Mouse (Mus musculus) forebrain, embryonic 10.5 days (tissue): ENCODE data around the gene H6pd. TPM values are rescaled to one million over a fixed set of nuclear protein-coding genes. Genes with fewer than 3 reads are reported as not detected.

ENCODE experiments used
- DNase-seq: peaks from one replicate; pipeline ENCODE4 v3.0.0-alpha.2; 2017; ENCODE audit warnings: low spot score; ENCODE audit errors: extremely low spot score
- H3K27ac ChIP-seq: fragments of 300-500 bp; sonication (generic); 2 replicates; pipeline ENCODE4 v1.5.1; 2016; ENCODE audit warnings: mild to moderate bottlenecking
- H3K27me3 ChIP-seq: fragments of 300-500 bp; sonication (generic); 2 replicates; pipeline ENCODE4 v1.6.1; 2016; ENCODE audit warnings: mild to moderate bottlenecking; ENCODE audit not compliant: poor library complexity, severe bottlenecking
- H3K36me3 ChIP-seq: fragments of 300-500 bp; sonication (generic); replicated peaks from 2 replicates; pipeline ENCODE4 v1.6.1; 2016; ENCODE audit warnings: mild to moderate bottlenecking, moderate library complexity
- H3K4me1 ChIP-seq: fragments of 300-500 bp; sonication (generic); 2 replicates; pipeline ENCODE4 v1.6.1; 2016
- H3K4me3 ChIP-seq: fragments of 300-500 bp; sonication (generic); 2 replicates; pipeline ENCODE4 v1.5.1; 2016; ENCODE audit warnings: mild to moderate bottlenecking, moderate library complexity
- H3K9me3 ChIP-seq: fragments of 300-500 bp; sonication (generic); 2 replicates; pipeline ENCODE4 v1.6.1; 2016; ENCODE audit warnings: mild to moderate bottlenecking, moderate library complexity
- WGBS: fragments of 180-500 bp; shearing (Covaris S2); methylation state at CpG from one replicate; pipeline ENCODE4 v1.1.7; 2016; 5-methylcytosine and 5-hydroxymethylcytosine counted together
- polyA plus RNA-seq: library from polyadenylated mRNA; unstranded; fragments of >200 nt; fragmentation: Nextera tagmentation; extraction: Ambion mirVana; gene quantifications from 2 replicates; pipeline ENCODE4 v1.2.1, GENCODE M21; 2016

The H6pd gene
- polyA plus RNA-seq, 1 experiment from 2014 or later: 3.0 TPM

- 84% methylated on average over 7 of the region's 7 CpGs for WGBS
- Histone ChIP-seq H3K4me1 (peaks cover 26% of the 10 kb centered on the region), H3K27me3 (0 out of 2 replicates have a peak, but pooled peaks cover 4% of the 10 kb centered on the region), H3K36me3 (no peaks in the 10 kb centered on the region), H3K27ac (no peak overlapping the region), H3K4me3 (no peak overlapping the region), H3K9me3 (no peaks in the 10 kb centered on the region)
- no peak for DNase-seq
These were observed 5.7 kb downstream of the H6pd start for GRCm38 (mm10) chr4:150003021-150003580.

DNA sequence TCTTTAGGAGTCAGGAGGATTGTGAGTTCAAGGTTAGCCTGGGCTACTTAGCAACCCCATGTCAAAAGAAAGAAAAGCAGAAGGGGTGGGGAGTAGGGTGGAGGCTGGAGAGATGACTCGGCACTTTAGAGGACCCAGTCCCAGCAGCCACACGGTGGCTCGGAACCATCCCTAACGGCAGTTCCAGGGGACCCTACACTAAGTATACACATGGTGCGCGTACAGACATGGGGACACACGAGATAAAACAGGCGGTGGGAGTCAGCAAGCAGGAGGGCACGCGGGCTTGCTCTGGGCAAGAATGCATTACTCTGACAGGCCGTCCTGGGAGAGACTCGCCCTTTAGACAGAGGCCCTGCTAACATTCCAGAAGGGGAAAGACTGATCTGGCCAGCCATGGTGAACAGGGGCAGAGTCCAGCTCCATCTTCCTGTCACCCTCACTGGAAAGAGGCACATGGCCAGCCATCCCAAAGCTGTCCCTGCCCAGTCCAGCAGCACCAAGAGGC lies 6.7 kb downstream of the H6pd start:
- 76% methylated on average over 12 of the region's 12 CpGs for WGBS
- no peak overlapping the region for H3K27ac ChIP-seq
- H3K4me3 ChIP-seq: no peak overlapping the region
- no peak for DNase-seq
- H3K4me1 ChIP-seq: peaks cover 20% of the 10 kb centered on the region
- H3K9me3 ChIP-seq: no peaks in the 10 kb centered on the region
- no peaks in the 10 kb centered on the region for H3K36me3 ChIP-seq
- no peaks in the 10 kb centered on the region for H3K27me3 ChIP-seq

- no peak for DNase-seq
- H3K9me3 ChIP-seq: no peaks in the 10 kb centered on the region
- H3K27ac ChIP-seq: no peak overlapping the region
- H3K4me1 ChIP-seq: peaks cover 20% of the 10 kb centered on the region
- no peak overlapping the region for H3K4me3 ChIP-seq
- no peaks in the 10 kb centered on the region for H3K27me3 ChIP-seq
- H3K36me3 ChIP-seq: no peaks in the 10 kb centered on the region
- 76% methylated on average over 10 of the region's 10 CpGs for WGBS
These were observed 7.5 kb downstream of the H6pd start for GRCm38 (mm10) chr4:150001221-150001860.

DNA sequence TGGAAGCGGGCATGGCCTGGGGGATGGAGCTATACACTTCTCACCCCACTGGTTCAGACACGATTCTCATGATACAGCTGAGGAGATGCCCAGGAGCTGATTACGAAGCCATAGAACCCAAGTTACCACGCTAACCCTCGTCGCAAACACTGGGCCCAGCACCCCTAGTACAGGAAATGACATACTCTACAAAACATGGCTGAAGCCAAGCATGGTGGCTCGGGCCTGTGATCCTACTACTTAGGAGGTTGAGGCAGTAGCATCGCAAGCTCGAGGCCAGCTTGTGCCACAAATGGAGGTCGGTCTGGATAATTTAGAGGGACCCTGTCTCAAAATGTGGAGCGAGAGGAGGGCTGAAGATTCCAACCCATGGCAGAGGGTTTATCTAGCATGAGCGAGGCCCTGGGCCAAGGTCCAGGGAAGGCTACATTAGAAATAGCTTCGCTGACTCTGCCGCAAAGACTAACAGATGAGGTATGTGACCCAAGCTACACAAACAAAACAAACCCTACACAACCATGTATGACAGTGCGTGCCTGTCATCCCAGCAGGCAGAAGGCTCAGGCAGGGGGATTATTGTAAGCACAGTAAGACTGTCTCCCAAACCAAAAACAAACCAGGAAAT lies 8.8 kb downstream of the H6pd start:
- WGBS: 90% methylated on average over 15 of the region's 15 CpGs
- no peak for DNase-seq
- Histone ChIP-seq H3K27me3 (no peaks in the 10 kb centered on the region), H3K9me3 (no peaks in the 10 kb centered on the region), H3K27ac (no peak overlapping the region), H3K36me3 (no peaks in the 10 kb centered on the region), H3K4me3 (no peak overlapping the region), H3K4me1 (peaks cover 20% of the 10 kb centered on the region)

- Histone ChIP-seq H3K4me1 (peaks cover 20% of the 10 kb centered on the region), H3K27ac (no peak overlapping the region), H3K4me3 (no peak overlapping the region), H3K36me3 (no peaks in the 10 kb centered on the region), H3K27me3 (no peaks in the 10 kb centered on the region), H3K9me3 (no peaks in the 10 kb centered on the region)
- DNase-seq: no peak
- 82% methylated on average over 9 of the region's 9 CpGs for WGBS
These were observed 9.3 kb downstream of the H6pd start for GRCm38 (mm10) chr4:149999510-149999900.

- Histone ChIP-seq H3K9me3 (no peaks in the 10 kb centered on the region), H3K4me1 (peaks cover 20% of the 10 kb centered on the region), H3K27me3 (no peaks in the 10 kb centered on the region), H3K27ac (no peak overlapping the region), H3K36me3 (no peaks in the 10 kb centered on the region), H3K4me3 (no peak overlapping the region)
- WGBS: 84% methylated on average over 14 of the region's 14 CpGs
- DNase-seq: no peak
These were observed 9.9 kb downstream of the H6pd start for GRCm38 (mm10) chr4:149998786-149999509.

DNA sequence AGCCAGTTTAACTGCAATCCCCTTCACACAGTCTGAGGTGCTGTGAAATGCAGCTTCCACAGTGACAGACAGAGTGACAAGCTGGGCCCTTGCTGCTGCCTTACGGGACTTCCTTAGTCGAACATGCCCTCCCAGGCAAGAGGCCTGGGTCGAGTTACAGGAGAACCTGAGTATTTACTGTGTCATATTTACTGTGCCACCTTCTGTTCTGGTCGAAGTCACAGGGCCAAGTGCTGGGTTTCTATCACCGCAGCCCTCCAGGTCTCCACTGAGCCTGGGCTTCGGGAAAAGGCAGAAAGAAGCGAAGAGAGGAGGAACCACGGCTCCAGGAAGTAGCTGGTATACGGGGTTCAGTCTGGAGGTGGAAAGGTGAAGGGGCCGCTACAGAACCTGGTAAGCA lies 10.8 kb downstream of the H6pd start:
- Histone ChIP-seq H3K4me1 (peaks cover 20% of the 10 kb centered on the region), H3K9me3 (no peaks in the 10 kb centered on the region), H3K4me3 (no peak overlapping the region), H3K27me3 (no peaks in the 10 kb centered on the region), H3K27ac (no peak overlapping the region), H3K36me3 (no peaks in the 10 kb centered on the region)
- 83% methylated on average over 10 of the region's 10 CpGs for WGBS
- no peak for DNase-seq

GRCm38 (mm10) chr4:149996440-149996839 lies 12.4 kb downstream of the H6pd start:
- Histone ChIP-seq H3K4me1 (peaks cover 11% of the 10 kb centered on the region), H3K9me3 (no peaks in the 10 kb centered on the region), H3K27ac (no peak overlapping the region), H3K27me3 (peaks cover 13% of the 10 kb centered on the region), H3K4me3 (no peak overlapping the region), H3K36me3 (no peaks in the 10 kb centered on the region)
- 86% methylated on average over 7 of the region's 7 CpGs for WGBS
- no peak for DNase-seq

DNA sequence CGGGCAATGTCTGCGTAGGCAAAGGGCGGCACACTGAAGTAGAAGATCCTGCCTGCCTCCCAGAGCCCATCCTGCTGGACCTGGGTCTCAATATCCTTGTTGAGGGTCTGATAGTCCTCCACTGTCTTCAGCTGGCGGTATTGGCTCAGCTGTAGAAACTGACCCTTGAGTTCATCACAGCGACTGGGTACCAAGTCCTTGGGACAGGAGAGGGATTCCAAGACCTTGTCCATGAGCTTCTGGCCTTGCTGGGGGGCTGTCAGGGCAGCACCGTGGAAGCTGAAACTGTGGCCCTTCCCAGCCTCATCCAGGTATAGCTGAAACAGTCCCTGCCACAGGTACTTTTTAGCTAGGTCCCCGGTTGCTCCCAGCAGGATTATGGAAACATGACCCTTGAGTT lies 12.9 kb downstream of the H6pd start:
- Histone ChIP-seq H3K9me3 (no peaks in the 10 kb centered on the region), H3K27ac (no peak overlapping the region), H3K36me3 (no peaks in the 10 kb centered on the region), H3K4me1 (peaks cover 11% of the 10 kb centered on the region), H3K4me3 (no peak overlapping the region), H3K27me3 (peaks cover 18% of the 10 kb centered on the region)
- DNase-seq: no peak
- WGBS: 93% methylated on average over 7 of the region's 7 CpGs

DNA sequence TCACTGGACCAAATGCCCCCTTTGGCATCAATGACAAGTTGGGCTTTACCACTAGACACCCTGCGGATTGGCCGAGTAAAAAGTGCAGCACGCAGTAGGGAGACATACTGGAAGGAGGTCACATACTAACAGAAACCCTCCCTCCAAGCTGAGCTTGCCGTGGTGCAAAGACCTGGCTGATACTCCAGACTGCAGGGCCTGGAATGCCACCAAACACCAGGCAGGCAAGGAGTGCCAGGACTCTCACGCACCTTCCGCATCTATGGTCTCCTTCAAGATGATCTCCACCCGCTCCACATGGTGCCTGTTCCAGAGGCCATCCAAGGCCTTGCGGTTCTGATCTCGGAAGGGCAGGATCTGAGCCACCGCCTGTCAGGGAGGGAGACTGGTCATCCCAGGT lies 14.6 kb downstream of the H6pd start:
- Histone ChIP-seq H3K4me1 (peaks cover 21% of the 10 kb centered on the region), H3K9me3 (no peaks in the 10 kb centered on the region), H3K4me3 (no peak overlapping the region), H3K27ac (no peak overlapping the region), H3K27me3 (peaks cover 35% of the 10 kb centered on the region), H3K36me3 (no peaks in the 10 kb centered on the region)
- 85% methylated on average over 10 of the region's 10 CpGs for WGBS
- no peak for DNase-seq

GRCm38 (mm10) chr4:149992670-149993032 lies 16.2 kb downstream of the H6pd start:
- no peaks in the 10 kb centered on the region for H3K36me3 ChIP-seq
- H3K4me3 ChIP-seq: no peak overlapping the region
- H3K9me3 ChIP-seq: no peaks in the 10 kb centered on the region
- H3K27me3 ChIP-seq: peaks cover 46% of the 10 kb centered on the region
- 91% methylated on average over 8 of the region's 8 CpGs for WGBS
- no peak overlapping the region for H3K27ac ChIP-seq
- peaks cover 31% of the 10 kb centered on the region for H3K4me1 ChIP-seq
- no peak for DNase-seq

- no peak for DNase-seq
- Histone ChIP-seq H3K4me1 (peaks cover 31% of the 10 kb centered on the region), H3K4me3 (no peak overlapping the region), H3K27ac (peak overlapping the region; percentile 0; the same call in 1 of the 2 replicates), H3K36me3 (no peaks in the 10 kb centered on the region), H3K9me3 (no peaks in the 10 kb centered on the region), H3K27me3 (peaks cover 46% of the 10 kb centered on the region)
- WGBS: 80% methylated on average over 13 of the region's 13 CpGs
These were observed 16.8 kb downstream of the H6pd start for GRCm38 (mm10) chr4:149991755-149992669.
